Mouse (Mus musculus) midbrain, embryonic 13.5 days (tissue): ENCODE data around the gene Mpp3. TPM values are rescaled to one million over a fixed set of nuclear protein-coding genes. Genes with fewer than 3 reads are reported as not detected.

ENCODE experiments used
- ATAC-seq: fragments of 200-750 bp; cut with Nextera tagmentation; 2 replicates; pipeline ENCODE4 v1.8.0; 2017; ENCODE audit warnings: mild to moderate bottlenecking, moderate TSS enrichment, moderate library complexity
- H3K27ac ChIP-seq: fragments of 300-500 bp; sonication (generic); 2 replicates; pipeline ENCODE4 v1.5.1; 2015; ENCODE audit warnings: inconsistent platforms, mild to moderate bottlenecking, moderate library complexity
- H3K27me3 ChIP-seq: fragments of 300-500 bp; sonication (generic); 2 replicates; pipeline ENCODE4 v1.6.1; 2015; ENCODE audit warnings: mild to moderate bottlenecking, inconsistent platforms
- H3K36me3 ChIP-seq: fragments of 300-500 bp; sonication (generic); 2 replicates; pipeline ENCODE4 v1.6.1; 2015; ENCODE audit warnings: mild to moderate bottlenecking, inconsistent platforms
- H3K4me1 ChIP-seq: fragments of 300-500 bp; sonication (generic); replicated peaks from 2 replicates; pipeline ENCODE4 v1.6.1; 2015; ENCODE audit warnings: inconsistent platforms
- H3K4me2 ChIP-seq: fragments of 300-500 bp; sonication (generic); replicated peaks from 2 replicates; pipeline ENCODE4 v1.6.1; 2015; ENCODE audit warnings: moderate library complexity, mild to moderate bottlenecking, inconsistent platforms
- H3K4me3 ChIP-seq: fragments of 300-500 bp; sonication (generic); replicated peaks from 2 replicates; pipeline ENCODE4 v1.5.1; 2015; ENCODE audit warnings: mild to moderate bottlenecking, inconsistent platforms
- H3K9ac ChIP-seq: fragments of 300-500 bp; sonication (generic); replicated peaks from 2 replicates; pipeline ENCODE4 v1.6.1; 2015; ENCODE audit warnings: mild to moderate bottlenecking, inconsistent platforms
- H3K9me3 ChIP-seq: fragments of 300-500 bp; sonication (generic); 2 replicates; pipeline ENCODE4 v1.6.1; 2016; ENCODE audit warnings: mild to moderate bottlenecking, inconsistent platforms
- WGBS: fragments of 180-500 bp; shearing (Covaris S2); methylation state at CpG from one replicate; pipeline ENCODE4 v1.1.7; 2015; 5-methylcytosine and 5-hydroxymethylcytosine counted together
- polyA plus RNA-seq: library from polyadenylated mRNA; unstranded; fragments of >200 nt; fragmentation: Nextera tagmentation; extraction: Ambion mirVana; gene quantifications from 2 replicates; pipeline ENCODE4 v1.2.1, GENCODE M21; 2015

Gene Mpp3
- polyA plus RNA-seq, 1 experiment from 2014 or later: 45.3 TPM

- Histone ChIP-seq H3K36me3 (no peaks in the 10 kb centered on the region), H3K27ac (peak within 1 kb of the TSS; percentile 35; the same call in 1 of the 2 replicates), H3K4me2 (peak within 1 kb of the TSS; percentile 98), H3K9ac (peak within 1 kb of the TSS; percentile 73), H3K27me3 (peaks cover 18% of the 10 kb centered on the region), H3K4me1 (peaks cover 13% of the 10 kb centered on the region), H3K9me3 (no peaks in the 10 kb centered on the region), H3K4me3 (peak within 1 kb of the TSS; percentile 60)
- WGBS: 1% methylated on average over 64 of the region's 71 CpGs
- ATAC-seq: peak; percentile 78
Observed at GRCm38 (mm10) chr11:101984054-101985025, 43.9 kb downstream of the Mpp3 start, which contains the start of gene Cfap97d1. Cfap97d1 (plus strand) TSS chr11:101984279.

- H3K4me2 ChIP-seq: peak overlapping the region; percentile 98
- peaks cover 13% of the 10 kb centered on the region for H3K4me1 ChIP-seq
- H3K4me3 ChIP-seq: peak overlapping the region; percentile 60
- peaks cover 18% of the 10 kb centered on the region for H3K27me3 ChIP-seq
- H3K27ac ChIP-seq: no peak overlapping the region
- no peak overlapping the region for H3K9ac ChIP-seq
- no peak for ATAC-seq
- 77% methylated on average over 10 of the region's 10 CpGs for WGBS
- no peaks in the 10 kb centered on the region for H3K36me3 ChIP-seq
- H3K9me3 ChIP-seq: no peaks in the 10 kb centered on the region
Observed at GRCm38 (mm10) chr11:101983431-101983921, 44.8 kb downstream of the Mpp3 start.

- ATAC-seq: no peak
- Histone ChIP-seq H3K4me1 (peaks cover 13% of the 10 kb centered on the region), H3K4me3 (no peak overlapping the region), H3K4me2 (peak overlapping the region; percentile 98; the same call in 1 of the 2 replicates), H3K9ac (no peak overlapping the region), H3K27me3 (peaks cover 18% of the 10 kb centered on the region), H3K9me3 (no peaks in the 10 kb centered on the region), H3K36me3 (no peaks in the 10 kb centered on the region), H3K27ac (no peak overlapping the region)
- WGBS: 55% methylated on average over 6 of the region's 6 CpGs
Observed at GRCm38 (mm10) chr11:101982981-101983411, 45.3 kb downstream of the Mpp3 start.

- no peak for ATAC-seq
- WGBS: 85% methylated on average over 12 of the region's 12 CpGs
- Histone ChIP-seq H3K4me2 (no peak overlapping the region), H3K4me1 (peaks cover 13% of the 10 kb centered on the region), H3K9ac (no peak overlapping the region), H3K4me3 (no peak overlapping the region), H3K9me3 (no peaks in the 10 kb centered on the region), H3K36me3 (no peaks in the 10 kb centered on the region), H3K27me3 (peaks cover 11% of the 10 kb centered on the region; the same call in 1 of the 2 replicates), H3K27ac (no peak overlapping the region)
Observed at GRCm38 (mm10) chr11:101981850-101982249, 46.4 kb downstream of the Mpp3 start.

- no peak for ATAC-seq
- Histone ChIP-seq H3K4me3 (no peak overlapping the region), H3K36me3 (no peaks in the 10 kb centered on the region), H3K9me3 (no peaks in the 10 kb centered on the region), H3K27me3 (peaks cover 10% of the 10 kb centered on the region; the same call in 1 of the 2 replicates), H3K27ac (no peak overlapping the region), H3K9ac (no peak overlapping the region), H3K4me2 (no peak overlapping the region), H3K4me1 (peaks cover 13% of the 10 kb centered on the region)
- 74% methylated on average over 9 of the region's 9 CpGs for WGBS
Observed at GRCm38 (mm10) chr11:101980603-101981157, 47.6 kb downstream of the Mpp3 start.

GRCm38 (mm10) chr11:101979140-101979539 lies 49.1 kb downstream of the Mpp3 start:
- Histone ChIP-seq H3K4me1 (peaks cover 3% of the 10 kb centered on the region), H3K4me2 (no peak overlapping the region), H3K27me3 (0 out of 2 replicates have a peak, but pooled peaks cover 6% of the 10 kb centered on the region), H3K4me3 (no peak overlapping the region), H3K36me3 (no peaks in the 10 kb centered on the region), H3K27ac (no peak overlapping the region), H3K9me3 (no peaks in the 10 kb centered on the region), H3K9ac (no peak overlapping the region)
- ATAC-seq: no peak
- 84% methylated on average over 5 of the region's 5 CpGs for WGBS

- Histone ChIP-seq H3K4me2 (no peak overlapping the region), H3K27me3 (no peaks in the 10 kb centered on the region), H3K36me3 (no peaks in the 10 kb centered on the region), H3K27ac (no peak overlapping the region), H3K9ac (no peak overlapping the region), H3K4me3 (no peak overlapping the region), H3K9me3 (no peaks in the 10 kb centered on the region), H3K4me1 (no peaks in the 10 kb centered on the region)
- no peak for ATAC-seq
- 93% methylated on average over 7 of the region's 7 CpGs for WGBS
Observed at GRCm38 (mm10) chr11:101976949-101977348, 51.3 kb downstream of the Mpp3 start.

- Histone ChIP-seq H3K4me3 (no peak overlapping the region), H3K4me1 (no peaks in the 10 kb centered on the region), H3K36me3 (no peaks in the 10 kb centered on the region), H3K27ac (no peak overlapping the region), H3K27me3 (no peaks in the 10 kb centered on the region), H3K9me3 (no peaks in the 10 kb centered on the region), H3K9ac (no peak overlapping the region), H3K4me2 (no peak overlapping the region)
- 60% methylated on average over 9 of the region's 9 CpGs for WGBS
- no peak for ATAC-seq
Observed at GRCm38 (mm10) chr11:101974923-101975322, 53.3 kb downstream of the Mpp3 start.

- no peaks in the 10 kb centered on the region for H3K27me3 ChIP-seq
- ATAC-seq: no peak
- no peak overlapping the region for H3K4me3 ChIP-seq
- H3K36me3 ChIP-seq: no peaks in the 10 kb centered on the region
- WGBS: 63% methylated on average over 6 of the region's 6 CpGs
- H3K4me2 ChIP-seq: no peak overlapping the region
- no peak overlapping the region for H3K27ac ChIP-seq
- no peaks in the 10 kb centered on the region for H3K4me1 ChIP-seq
- H3K9me3 ChIP-seq: no peaks in the 10 kb centered on the region
- no peak overlapping the region for H3K9ac ChIP-seq
Observed at GRCm38 (mm10) chr11:101974181-101974580, 54.1 kb downstream of the Mpp3 start.

GRCm38 (mm10) chr11:101973496-101973895 lies 54.8 kb downstream of the Mpp3 start:
- WGBS: 80% methylated on average over 9 of the region's 9 CpGs
- peaks cover 3% of the 10 kb centered on the region for H3K4me1 ChIP-seq

GRCm38 (mm10) chr11:101972651-101973050 lies 55.6 kb downstream of the Mpp3 start:
- peaks cover 7% of the 10 kb centered on the region; the same call in 1 of the 2 replicates for H3K27me3 ChIP-seq
- H3K4me3 ChIP-seq: no peak overlapping the region
- H3K9me3 ChIP-seq: no peaks in the 10 kb centered on the region
- H3K27ac ChIP-seq: no peak overlapping the region
- no peak overlapping the region for H3K4me2 ChIP-seq
- no peak for ATAC-seq
- 94% methylated on average over 5 of the region's 5 CpGs for WGBS
- H3K4me1 ChIP-seq: peaks cover 7% of the 10 kb centered on the region
- H3K9ac ChIP-seq: no peak overlapping the region
- no peaks in the 10 kb centered on the region for H3K36me3 ChIP-seq

More at GRCm38 (mm10) chr11:101973496-101973895, 54.8 kb downstream of the Mpp3 start:
- no peaks in the 10 kb centered on the region for H3K9me3 ChIP-seq
- no peak overlapping the region for H3K9ac ChIP-seq
- no peak overlapping the region for H3K27ac ChIP-seq
- ATAC-seq: no peak
- no peak overlapping the region for H3K4me2 ChIP-seq
- no peaks in the 10 kb centered on the region for H3K27me3 ChIP-seq
- H3K4me3 ChIP-seq: no peak overlapping the region
- H3K36me3 ChIP-seq: no peaks in the 10 kb centered on the region

- H3K27me3 ChIP-seq: peaks cover 13% of the 10 kb centered on the region
- peaks cover 10% of the 10 kb centered on the region for H3K4me1 ChIP-seq
- no peak overlapping the region for H3K27ac ChIP-seq
- no peak overlapping the region for H3K4me2 ChIP-seq
- no peaks in the 10 kb centered on the region for H3K9me3 ChIP-seq
- H3K9ac ChIP-seq: no peak overlapping the region
- ATAC-seq: no peak
- H3K4me3 ChIP-seq: no peak overlapping the region
- WGBS: 80% methylated on average over 3 of the region's 3 CpGs
- no peaks in the 10 kb centered on the region for H3K36me3 ChIP-seq
Observed at GRCm38 (mm10) chr11:101972097-101972496, 56.2 kb downstream of the Mpp3 start.
